Mouse (Mus musculus) frontal cortex, adult (tissue): ENCODE data around the gene Ttn.

Experiments used
- ATAC-seq: cut with Nextera tagmentation; 2 replicates; pipeline ENCODE4 v1.9.2; 2017; ENCODE audit warnings: mild to moderate bottlenecking, moderate library complexity, mixed read lengths; ENCODE audit not compliant: low TSS enrichment

Ttn gene

GRCm38 (mm10) chr2:76702751-76703150 is 279.6 kb downstream of the Ttn start:
- no peak for ATAC-seq

DNA sequence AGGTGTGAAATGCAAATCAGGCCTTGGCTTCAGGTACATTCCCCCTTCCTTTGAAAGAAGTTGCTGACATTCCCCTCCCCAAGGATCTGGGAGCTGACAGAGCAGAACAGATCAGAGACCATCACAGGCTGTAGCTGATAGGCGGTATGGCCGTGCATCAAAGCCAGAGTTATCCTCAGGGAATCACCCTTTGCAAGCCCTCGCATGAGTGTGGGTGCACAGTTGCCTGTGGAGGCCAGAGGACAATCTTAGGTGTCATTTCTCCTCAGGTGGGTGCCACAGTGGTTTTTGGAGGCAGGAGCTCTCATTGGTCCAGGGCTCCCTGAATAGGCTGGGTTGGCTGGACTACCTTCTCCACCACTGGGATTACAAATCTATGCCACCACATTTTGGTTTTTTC is 280.2 kb downstream of the Ttn start:
- no peak for ATAC-seq

GRCm38 (mm10) chr2:76695290-76695689 is 287.1 kb downstream of the Ttn start:
- ATAC-seq = no peak

- peak; percentile 81; the same call in 1 of the 2 replicates for ATAC-seq
These were observed 288.6 kb downstream of the Ttn start for GRCm38 (mm10) chr2:76693765-76694164.

DNA sequence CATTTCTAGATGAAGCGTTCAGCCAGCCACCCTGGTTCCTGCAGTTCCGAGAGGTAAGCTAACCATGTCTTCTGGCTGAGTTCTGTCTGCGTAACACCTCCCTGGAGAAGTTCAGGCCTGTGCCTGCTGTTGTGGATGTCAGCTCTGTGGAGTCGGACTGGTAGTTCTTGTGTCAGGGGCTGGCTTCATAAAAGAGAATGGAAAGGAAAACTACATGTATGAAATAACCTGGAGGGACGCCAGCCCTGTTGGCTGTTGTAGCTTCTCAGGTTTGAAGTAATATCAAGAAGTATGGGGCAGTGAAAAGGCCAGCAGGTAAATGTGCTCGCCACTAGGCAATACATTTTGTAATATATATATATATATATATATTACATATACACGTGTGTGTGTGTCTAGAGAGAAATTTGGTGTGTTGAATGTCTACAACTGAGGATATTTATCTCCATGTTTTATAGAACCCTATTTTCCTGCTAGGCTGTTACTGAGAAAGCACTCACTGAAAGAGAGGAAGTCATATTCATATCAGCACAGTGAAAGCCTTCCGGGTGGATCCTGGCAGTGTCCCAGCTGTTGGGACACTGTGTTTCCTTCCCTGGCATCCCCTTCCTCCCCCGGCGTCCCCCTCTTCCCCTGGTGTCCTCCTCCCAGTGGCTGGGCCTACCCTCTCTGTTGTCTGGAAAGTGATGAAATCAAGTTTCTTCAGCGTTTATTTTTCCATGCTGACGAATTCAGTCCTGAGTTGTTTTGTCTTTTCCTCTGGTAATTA is 291.7 kb downstream of the Ttn start:
- no peak for ATAC-seq

GRCm38 (mm10) chr2:76688162-76688561 is 294.2 kb downstream of the Ttn start:
- peak; percentile 38; the same call in 1 of the 2 replicates for ATAC-seq

- no peak for ATAC-seq
These were observed 294.7 kb downstream of the Ttn start for GRCm38 (mm10) chr2:76687608-76688007.

DNA sequence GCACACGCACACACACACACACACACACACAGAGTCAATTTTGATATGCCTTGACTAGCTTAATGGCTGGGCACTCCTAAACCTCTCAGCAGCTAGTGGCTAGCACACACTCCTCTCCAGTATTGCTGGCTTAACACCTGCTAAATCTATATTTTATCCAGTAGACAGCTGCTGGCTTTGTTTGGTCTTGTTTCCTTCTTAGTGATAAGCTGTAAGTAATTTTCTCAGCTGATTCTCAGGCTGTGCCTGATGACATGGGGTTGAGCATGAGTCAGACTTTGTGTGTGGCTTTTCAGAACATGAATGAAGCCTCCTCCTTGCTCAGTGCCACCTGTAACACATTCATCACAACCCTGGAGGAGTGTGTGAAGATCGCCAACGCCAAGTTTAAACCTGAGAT is 295.4 kb downstream of the Ttn start:
- ATAC-seq = peak; percentile 59

GRCm38 (mm10) chr2:76682301-76682700 is 300.0 kb downstream of the Ttn start:
- no peak for ATAC-seq

DNA sequence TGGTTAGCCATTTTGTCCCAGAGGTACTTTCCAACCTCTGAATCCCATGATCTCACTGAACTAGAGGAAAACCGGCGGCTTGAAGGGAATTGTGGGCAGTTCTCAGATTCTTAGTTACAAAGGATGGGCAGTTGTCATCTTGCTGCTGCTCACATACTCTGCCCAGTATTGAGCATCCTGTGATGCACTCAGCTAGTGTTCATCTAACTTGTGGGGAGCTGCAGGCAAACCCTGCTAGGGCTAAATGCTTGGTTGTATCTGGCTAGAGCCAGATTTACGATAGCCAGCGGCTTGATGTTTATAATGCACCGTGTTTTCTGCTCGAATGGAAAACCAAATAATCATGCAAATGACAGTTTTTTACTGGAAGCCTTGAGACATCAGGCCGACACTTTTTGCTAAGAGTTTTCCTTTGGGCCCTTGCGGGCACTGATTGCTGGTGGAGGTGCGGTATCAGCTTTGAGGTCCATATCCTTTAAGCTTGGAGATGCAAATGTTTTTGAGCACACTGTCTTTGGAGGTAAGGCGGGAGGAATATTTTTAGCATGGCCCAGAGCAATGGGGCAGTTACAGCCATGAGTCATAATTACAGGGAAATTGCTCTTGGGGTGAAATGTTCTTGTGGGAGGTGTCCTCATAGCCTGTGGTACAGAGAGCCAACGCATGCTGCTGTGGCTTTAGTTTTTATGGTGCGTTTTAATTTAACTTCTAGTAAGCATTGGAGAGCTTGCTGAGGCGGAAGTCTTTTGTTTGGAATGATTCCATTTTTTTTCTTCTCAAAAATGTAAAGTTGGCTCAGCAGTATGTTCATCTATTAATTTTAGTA is 305.7 kb downstream of the Ttn start:
- no peak for ATAC-seq

- ATAC-seq = no peak
These were observed 306.4 kb downstream of the Ttn start for GRCm38 (mm10) chr2:76675949-76676348.

- peak; percentile 8; the same call in 1 of the 2 replicates for ATAC-seq
These were observed 306.9 kb downstream of the Ttn start for GRCm38 (mm10) chr2:76675451-76675850.

- ATAC-seq = peak; percentile 87
These were observed 307.5 kb downstream of the Ttn start, which contains the start of gene Plekha3 for GRCm38 (mm10) chr2:76674725-76675427. Gene Plekha3 (plus strand): TSS chr2:76675281.

- no peak for ATAC-seq
These were observed 308.8 kb downstream of the Ttn start for GRCm38 (mm10) chr2:76673472-76674081.

DNA sequence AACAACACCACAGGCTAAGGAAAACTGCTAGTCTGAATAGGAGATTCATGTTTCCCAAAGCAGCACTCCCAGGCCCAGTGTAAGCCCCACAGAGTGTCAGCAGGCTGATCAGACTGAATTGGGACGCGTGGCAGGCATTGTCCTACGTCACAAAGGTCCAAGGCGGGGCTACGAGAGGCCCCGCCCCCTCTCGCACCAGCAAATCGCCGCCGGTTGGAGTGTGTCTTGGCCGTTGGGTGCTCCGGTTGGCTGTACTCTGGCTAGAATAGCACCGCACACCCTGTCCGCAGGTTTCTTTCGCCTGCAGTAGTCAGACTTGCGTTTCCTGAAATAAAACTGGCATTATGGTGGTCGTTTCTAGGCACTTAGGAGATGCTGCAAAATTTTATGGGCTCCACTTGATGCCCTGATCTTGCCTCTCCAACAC is 309.4 kb downstream of the Ttn start, which contains the start of gene Fkbp7:
Gene Fkbp7 (minus strand): TSS at position 151 of the 427 bp plus-strand sequence.
- ATAC-seq = peak; percentile 81

GRCm38 (mm10) chr2:76672134-76672745 is 310.1 kb downstream of the Ttn start:
- no peak for ATAC-seq

GRCm38 (mm10) chr2:76671641-76672040 is 310.7 kb downstream of the Ttn start:
- ATAC-seq = no peak

GRCm38 (mm10) chr2:76667200-76667599 is 315.1 kb downstream of the Ttn start:
- ATAC-seq = peak; percentile 41; the same call in 1 of the 2 replicates

GRCm38 (mm10) chr2:76665531-76665930 is 316.8 kb downstream of the Ttn start:
- no peak for ATAC-seq

DNA sequence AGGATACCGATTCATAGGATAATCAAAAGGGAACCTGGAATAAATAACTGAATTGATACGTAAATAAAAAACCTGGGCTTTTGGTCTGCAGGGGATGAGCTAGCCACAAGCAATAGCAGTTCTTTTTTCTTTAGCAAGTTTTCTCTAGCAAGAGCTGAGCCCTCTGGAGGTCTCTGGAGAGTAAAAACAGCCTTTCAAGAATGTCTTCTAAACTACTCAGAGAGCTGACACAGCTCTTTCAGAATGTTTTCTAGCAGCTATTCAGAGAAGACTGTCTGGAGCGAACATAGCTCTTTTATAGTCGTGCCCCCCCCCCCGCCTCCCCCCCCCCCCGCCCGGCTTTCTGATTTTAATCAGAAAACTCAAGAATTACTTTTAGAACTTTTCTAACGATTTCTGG is 322.9 kb downstream of the Ttn start:
- no peak for ATAC-seq

DNA sequence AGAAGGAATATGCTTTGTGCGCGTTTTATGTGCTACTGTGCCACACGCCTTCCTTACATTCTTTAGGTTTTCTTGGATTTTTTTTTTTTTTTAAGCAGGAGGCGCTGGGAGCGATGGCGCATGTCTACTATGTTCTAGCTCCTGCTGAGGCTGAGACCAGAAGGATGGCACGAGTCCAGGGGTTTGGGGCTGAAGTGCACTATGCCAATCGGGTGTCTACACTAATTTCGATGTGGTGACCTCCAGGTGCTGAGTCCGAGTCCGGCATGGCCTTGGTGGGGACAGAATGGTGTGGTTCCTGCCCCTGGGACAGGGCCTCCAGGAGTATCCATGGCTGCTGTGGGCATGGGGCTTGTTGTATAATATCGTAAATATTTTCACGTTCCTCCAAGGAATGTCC is 323.8 kb downstream of the Ttn start:
- no peak for ATAC-seq
